Mouse (Mus musculus): ENCODE measurements around the gene Tnfrsf25. TPM values are rescaled to one million over a fixed set of nuclear protein-coding genes. Genes with fewer than 3 reads are reported as not detected.

Gene Tnfrsf25
- total and polyA plus RNA-seq, 3 experiments: 1.5 TPM; not detected in 2

- peaks cover 10 to 13% of the 10 kb centered on the region in 2 experiments for H3K4me1 ChIP-seq (ENCODE audit: control insufficient read depth in 1 of 2, insufficient read depth in 2 of 2)
- H3K36me3 ChIP-seq (replicated peaks in 1 of 2; ENCODE audit: control insufficient read depth in 1 of 2, insufficient read depth in 1 of 2, low read length in 1 of 2): no peaks in the 10 kb centered on the region
- peak; percentile 50 for DNase-seq (ENCODE audit: extremely low read depth)
- H3K79me2 ChIP-seq (replicated peaks; ENCODE audit: control insufficient read depth, extremely low read depth, insufficient read depth, poor library complexity, severe bottlenecking): no peaks in the 10 kb centered on the region
- in situ Hi-C loops (cut with MboI; ENCODE audit: low pct_ligation_motif_present, low pct_unique_long_range_greater_than_20kb, low sequenced_read_pairs) (loop anchor here (5.0 kb wide), 1 partner anchor 119 kb away; no protein-coding TSS in a partner anchor), dilution Hi-C loops (cut with MboI; ENCODE audit: extremely low pct_ligation_motif_present, extremely low pct_unique_long_range_greater_than_20kb, low sequenced_read_pairs) (no loop called here)
- no peaks in the 10 kb centered on the region for H3K9me3 ChIP-seq (replicated peaks; ENCODE audit: low read length)
- TF ChIP-seq SMC3 (IDR thresholded peaks at IDR 0.05; ENCODE audit: low read depth, low read length) (peak; percentile 93), EP300 (IDR thresholded peaks at IDR 0.05; ENCODE audit: low read length) (no peak), MXI1 (IDR thresholded peaks at IDR 0.05; ENCODE audit: low read depth, low read length) (no peak), IRF4 (IDR thresholded peaks at IDR 0.05; ENCODE audit: low read depth, low read length) (peak; percentile 26; the same call in 1 of the 2 replicates), TCF12 (IDR thresholded peaks at IDR 0.05; ENCODE audit: low read depth, low read length) (0 out of 2 replicates have a peak, but pooled peaks have one; percentile 24), GABPA (IDR thresholded peaks at IDR 0.05; ENCODE audit: insufficient replicate concordance, low read depth, low read length) (no peak), POLR2A (IDR thresholded peaks at IDR 0.05; ENCODE audit: low read depth, low read length) (no peak), KAT2A (IDR thresholded peaks at IDR 0.05; ENCODE audit: insufficient replicate concordance, low read length) (no peak), ZC3H11A (IDR thresholded peaks at IDR 0.05; ENCODE audit: low read depth, low read length) (peak; percentile 35; the same call in 1 of the 2 replicates), UBTF (IDR thresholded peaks at IDR 0.05; ENCODE audit: low read depth, low read length) (no peak), NRF1 (IDR thresholded peaks at IDR 0.05; ENCODE audit: low read depth, low read length) (no peak), SIN3A (IDR thresholded peaks at IDR 0.05; ENCODE audit: low read length) (no peak), JUN (IDR thresholded peaks at IDR 0.05; ENCODE audit: insufficient read depth, low read depth, low read length) (no peak), USF2 (conservative IDR thresholded peaks at IDR 0.05; ENCODE audit: low read depth, low read length) (no peak), ZKSCAN1 (IDR thresholded peaks at IDR 0.05; ENCODE audit: borderline replicate concordance, low read depth, low read length) (no peak), TBP (conservative IDR thresholded peaks at IDR 0.05; ENCODE audit: low read depth, low read length) (no peak), JUND (conservative IDR thresholded peaks at IDR 0.05; ENCODE audit: low read depth, low read length) (no peak), CTCF (conservative IDR thresholded peaks at IDR 0.05 in 1 of 2, IDR thresholded peaks at IDR 0.05 in 1 of 2; ENCODE audit: low read depth in 2 of 2, low read length in 2 of 2) (peak; percentile 52 to 92), CHD2 (IDR thresholded peaks at IDR 0.05; ENCODE audit: low read length) (no peak), ETS1 (conservative IDR thresholded peaks at IDR 0.05; ENCODE audit: low read depth, low read length) (no peak), NELFE (IDR thresholded peaks at IDR 0.05; ENCODE audit: low read depth, low read length) (no peak), MAFK (IDR thresholded peaks at IDR 0.05; ENCODE audit: insufficient replicate concordance, low read length) (no peak), RAD21 (IDR thresholded peaks at IDR 0.05; ENCODE audit: low read depth, low read length) (peak; percentile 78), CHD1 (IDR thresholded peaks at IDR 0.05; ENCODE audit: low read depth, low read length) (no peak), USF1 (IDR thresholded peaks at IDR 0.05; ENCODE audit: low read depth, low read length) (no peak), MAX (IDR thresholded peaks at IDR 0.05; ENCODE audit: low read length) (no peak), ELF1 (IDR thresholded peaks at IDR 0.05; ENCODE audit: low read depth, low read length) (peak; percentile 34; the same call in 1 of the 2 replicates), HCFC1 (IDR thresholded peaks at IDR 0.05; ENCODE audit: low read depth, low read length) (no peak)
- no peak overlapping the region for H3K9ac ChIP-seq (ENCODE audit: insufficient read depth, low read depth)
- no peak overlapping the region for H3K4me2 ChIP-seq (ENCODE audit: insufficient read depth, low read depth, poor library complexity, severe bottlenecking)
- peaks cover 76% of the 10 kb centered on the region for H3K27me3 ChIP-seq (replicated peaks)
- no peak overlapping the region for H3K27ac ChIP-seq (ENCODE audit: insufficient read depth, low read depth)
- H3K4me3 ChIP-seq (replicated peaks in 1 of 3; ENCODE audit: low read depth in 2 of 3, low read length in 2 of 3, poor library complexity in 1 of 3): no peak overlapping the region
These were observed 19.5 kb upstream of the Tnfrsf25 start for GRCm38 (mm10) chr4:152095937-152096910.
